Mouse (Mus musculus) forebrain, embryonic 10.5 days (tissue): ENCODE data around the gene Ythdf2. TPM values are rescaled to one million over a fixed set of nuclear protein-coding genes. Genes with fewer than 3 reads are reported as not detected.
A peak's percentile ranks its signal among the peaks of the same experiment; 100 is the strongest.

Experiments used
- DNase-seq: peaks from one replicate; pipeline ENCODE4 v3.0.0-alpha.2; 2017; ENCODE audit warnings: low spot score; ENCODE audit errors: extremely low spot score
- H3K27ac ChIP-seq: fragments of 300-500 bp; sonication (generic); 2 replicates; pipeline ENCODE4 v1.5.1; 2016; ENCODE audit warnings: mild to moderate bottlenecking
- H3K27me3 ChIP-seq: fragments of 300-500 bp; sonication (generic); 2 replicates; pipeline ENCODE4 v1.6.1; 2016; ENCODE audit warnings: mild to moderate bottlenecking; ENCODE audit not compliant: poor library complexity, severe bottlenecking
- H3K36me3 ChIP-seq: fragments of 300-500 bp; sonication (generic); replicated peaks from 2 replicates; pipeline ENCODE4 v1.6.1; 2016; ENCODE audit warnings: mild to moderate bottlenecking, moderate library complexity
- H3K4me1 ChIP-seq: fragments of 300-500 bp; sonication (generic); 2 replicates; pipeline ENCODE4 v1.6.1; 2016
- H3K4me3 ChIP-seq: fragments of 300-500 bp; sonication (generic); 2 replicates; pipeline ENCODE4 v1.5.1; 2016; ENCODE audit warnings: mild to moderate bottlenecking, moderate library complexity
- H3K9me3 ChIP-seq: fragments of 300-500 bp; sonication (generic); 2 replicates; pipeline ENCODE4 v1.6.1; 2016; ENCODE audit warnings: mild to moderate bottlenecking, moderate library complexity
- WGBS: fragments of 180-500 bp; shearing (Covaris S2); methylation state at CpG from one replicate; pipeline ENCODE4 v1.1.7; 2016; 5-methylcytosine and 5-hydroxymethylcytosine counted together
- polyA plus RNA-seq: library from polyadenylated mRNA; unstranded; fragments of >200 nt; fragmentation: Nextera tagmentation; extraction: Ambion mirVana; gene quantifications from 2 replicates; pipeline ENCODE4 v1.2.1, GENCODE M21; 2016

Gene Ythdf2
- polyA plus RNA-seq: 142 and 151 TPM in 2 replicates

DNA sequence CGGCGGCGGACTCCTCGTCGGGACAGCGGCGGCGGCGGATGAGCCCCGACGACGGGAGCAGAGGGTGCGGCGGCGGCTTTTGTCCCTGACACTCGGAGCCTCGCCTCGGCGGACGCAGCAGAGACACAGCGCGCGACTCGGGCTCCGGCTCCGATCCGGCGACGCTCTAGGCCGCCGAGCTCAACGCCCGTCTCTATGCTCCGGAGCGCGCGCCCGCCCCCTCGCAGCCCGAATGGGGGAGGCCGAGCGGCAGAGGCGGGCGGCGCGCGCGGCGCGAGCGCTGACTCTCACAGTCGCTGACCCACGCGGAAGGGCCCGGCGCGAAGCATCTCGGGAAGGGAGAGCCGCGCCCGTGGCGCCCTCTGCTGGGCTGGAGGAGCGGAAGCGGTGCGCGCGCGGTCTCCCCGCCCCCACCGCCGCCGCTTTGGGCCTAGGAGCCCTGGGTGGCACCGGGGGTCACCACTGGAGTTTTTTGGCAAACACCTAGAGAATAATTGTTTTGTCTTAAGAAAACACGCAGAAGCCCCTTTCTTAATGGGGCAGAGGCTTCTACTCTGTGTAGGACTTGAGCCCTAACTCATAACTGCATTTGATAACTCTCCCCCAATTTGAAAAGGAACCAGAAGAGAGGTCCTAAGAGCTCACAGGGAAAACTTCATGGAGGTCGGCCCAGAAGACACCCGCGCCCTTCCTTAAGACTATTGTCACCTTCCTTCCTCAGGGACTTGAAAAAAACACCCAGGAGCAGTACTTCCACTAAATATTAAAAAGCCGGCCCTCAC, at the start of gene Ythdf2:
TSS of gene Ythdf2 (minus strand) at position 351 of the 782 bp plus-strand sequence.
- H3K27ac ChIP-seq: peak within 1 kb of the TSS; percentile 100
- H3K9me3 ChIP-seq: no peaks in the 10 kb centered on the region
- peaks cover 38% of the 10 kb centered on the region for H3K36me3 ChIP-seq
- under 1% methylated on average over 78 of the region's 78 CpGs for WGBS
- H3K4me3 ChIP-seq: peak within 1 kb of the TSS; percentile 100
- H3K27me3 ChIP-seq: no peaks in the 10 kb centered on the region
- peaks cover 32% of the 10 kb centered on the region for H3K4me1 ChIP-seq
- peak; percentile 95 for DNase-seq

DNA sequence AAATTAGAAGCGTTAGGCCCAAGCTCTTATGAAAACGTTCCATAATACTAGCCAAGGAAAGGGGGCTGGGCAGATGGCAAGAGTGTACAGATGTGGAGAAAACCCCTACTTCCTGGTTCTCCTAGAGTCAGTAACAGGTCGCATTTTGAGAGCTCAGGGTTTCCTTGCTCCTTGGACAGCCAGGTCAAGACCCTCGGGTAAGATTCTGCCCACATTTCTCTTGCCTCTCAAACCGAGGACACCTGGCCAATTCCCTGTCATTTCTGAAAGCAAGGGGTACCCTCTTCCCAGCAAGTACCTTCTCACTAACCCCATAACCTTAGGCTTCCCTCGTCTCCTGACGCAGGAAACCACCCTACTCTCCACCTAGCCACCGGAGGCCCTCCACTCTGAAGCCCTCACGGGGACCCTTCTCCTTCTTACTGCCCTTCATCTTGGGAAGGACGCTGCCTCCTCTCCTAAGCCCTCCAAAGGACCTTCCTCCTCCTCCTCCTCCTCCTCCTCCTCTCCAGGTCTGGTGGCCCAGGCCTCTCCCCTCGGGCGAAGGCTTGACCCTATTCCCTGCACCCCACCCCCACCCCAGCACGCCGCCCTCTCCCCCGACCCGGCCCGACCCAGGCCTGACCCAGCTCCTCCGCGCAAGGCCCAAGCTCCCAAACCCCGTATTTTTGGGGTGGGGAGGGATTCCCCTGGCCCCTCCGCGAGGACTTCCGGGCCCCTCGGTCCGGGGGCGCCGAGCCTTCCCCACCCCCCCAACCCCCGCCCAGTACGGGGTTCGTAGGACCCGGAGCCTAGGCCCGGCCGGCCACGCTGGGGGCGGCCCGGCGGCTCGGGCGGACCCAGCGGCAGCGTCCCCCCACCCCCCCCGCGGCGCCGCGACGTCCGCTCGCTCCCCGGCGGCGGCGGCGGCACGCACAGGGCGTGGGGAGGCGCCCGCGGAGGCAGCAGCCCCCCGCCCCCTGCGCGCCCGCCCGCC, 48.6 kb upstream of the Ythdf2 start:
- Histone ChIP-seq H3K27ac (peak overlapping the region; percentile 99), H3K9me3 (no peaks in the 10 kb centered on the region), H3K4me1 (peaks cover 27% of the 10 kb centered on the region), H3K27me3 (no peaks in the 10 kb centered on the region), H3K4me3 (peak overlapping the region; percentile 92), H3K36me3 (peaks cover 16% of the 10 kb centered on the region)
- peak; percentile 61 for DNase-seq
- WGBS: 4% methylated on average over 35 of the region's 64 CpGs

DNA sequence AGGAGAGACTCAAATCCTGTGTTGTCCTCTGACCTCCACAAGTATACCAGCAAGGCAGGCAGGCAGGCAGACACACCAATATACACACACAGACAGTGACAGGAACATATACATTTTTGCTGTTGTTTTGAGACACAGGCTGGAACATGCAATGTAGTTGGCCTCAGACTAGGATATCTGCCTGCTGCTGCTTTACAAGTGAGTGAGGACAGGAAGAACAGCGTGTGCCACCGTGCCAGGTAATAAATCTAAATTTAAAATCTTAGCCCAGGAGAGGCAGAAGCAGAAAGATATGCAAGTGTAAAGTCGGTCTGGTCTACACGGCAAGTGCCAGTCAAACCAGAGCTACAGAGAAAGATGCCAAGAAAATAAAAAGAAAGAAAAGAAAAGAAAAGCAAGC, 47.1 kb upstream of the Ythdf2 start:
- no peak overlapping the region for H3K27ac ChIP-seq
- H3K9me3 ChIP-seq: no peaks in the 10 kb centered on the region
- no peaks in the 10 kb centered on the region for H3K27me3 ChIP-seq
- WGBS: 96% methylated on average over 4 of the region's 4 CpGs
- no peak for DNase-seq
- peaks cover 16% of the 10 kb centered on the region for H3K36me3 ChIP-seq
- no peak overlapping the region for H3K4me3 ChIP-seq
- H3K4me1 ChIP-seq: peaks cover 30% of the 10 kb centered on the region

DNA sequence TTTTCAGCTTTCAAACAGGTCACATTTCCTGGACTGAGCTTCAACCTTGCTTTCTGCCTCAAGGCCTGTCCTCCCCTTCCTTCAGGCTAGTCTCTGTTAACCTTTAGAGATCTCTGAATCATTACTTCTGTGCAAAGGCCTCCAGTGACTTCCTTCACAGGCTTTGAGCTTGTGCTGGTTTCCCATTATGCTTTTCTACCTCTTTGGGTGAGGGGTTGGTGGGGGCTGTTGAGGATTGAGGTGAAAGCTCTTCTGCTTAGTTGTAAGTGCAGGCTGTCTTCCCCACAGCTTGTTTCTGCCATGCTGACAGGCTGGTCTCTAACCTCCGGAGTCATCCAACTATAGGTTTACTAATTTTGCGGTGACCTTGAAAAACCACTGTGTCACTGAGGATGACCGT, 44.3 kb upstream of the Ythdf2 start:
- peaks cover 21% of the 10 kb centered on the region for H3K4me1 ChIP-seq
- no peaks in the 10 kb centered on the region for H3K9me3 ChIP-seq
- no peak for DNase-seq
- no peak overlapping the region for H3K4me3 ChIP-seq
- H3K36me3 ChIP-seq: peaks cover 26% of the 10 kb centered on the region
- no peak overlapping the region for H3K27ac ChIP-seq
- 94% methylated on average over 3 of the region's 3 CpGs for WGBS
- H3K27me3 ChIP-seq: no peaks in the 10 kb centered on the region

DNA sequence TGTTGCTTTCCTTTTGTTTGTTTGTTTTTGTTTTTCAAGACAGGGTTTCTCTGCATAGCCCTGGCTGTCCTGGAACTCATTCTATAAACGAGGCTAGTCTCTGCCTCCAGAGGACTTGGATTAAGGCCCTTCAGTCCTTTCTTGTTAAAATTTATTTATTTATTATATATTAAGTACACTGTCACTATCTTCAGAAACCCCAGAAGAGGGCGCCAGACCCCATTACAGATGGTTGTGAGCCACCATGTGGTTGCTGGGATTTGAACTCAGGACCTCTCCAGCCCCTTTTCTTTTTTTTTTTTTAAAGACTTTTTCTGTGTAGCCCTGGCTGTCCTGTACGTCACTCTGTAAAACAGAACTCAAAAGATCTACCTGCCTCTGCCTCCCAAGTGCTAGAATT, 42.9 kb upstream of the Ythdf2 start:
- peaks cover 40% of the 10 kb centered on the region for H3K36me3 ChIP-seq
- H3K27me3 ChIP-seq: no peaks in the 10 kb centered on the region
- H3K4me1 ChIP-seq: peaks cover 14% of the 10 kb centered on the region
- 82% methylated on average over 3 of the region's 3 CpGs for WGBS
- no peaks in the 10 kb centered on the region for H3K9me3 ChIP-seq
- no peak for DNase-seq
- no peak overlapping the region for H3K4me3 ChIP-seq
- H3K27ac ChIP-seq: no peak overlapping the region

DNA sequence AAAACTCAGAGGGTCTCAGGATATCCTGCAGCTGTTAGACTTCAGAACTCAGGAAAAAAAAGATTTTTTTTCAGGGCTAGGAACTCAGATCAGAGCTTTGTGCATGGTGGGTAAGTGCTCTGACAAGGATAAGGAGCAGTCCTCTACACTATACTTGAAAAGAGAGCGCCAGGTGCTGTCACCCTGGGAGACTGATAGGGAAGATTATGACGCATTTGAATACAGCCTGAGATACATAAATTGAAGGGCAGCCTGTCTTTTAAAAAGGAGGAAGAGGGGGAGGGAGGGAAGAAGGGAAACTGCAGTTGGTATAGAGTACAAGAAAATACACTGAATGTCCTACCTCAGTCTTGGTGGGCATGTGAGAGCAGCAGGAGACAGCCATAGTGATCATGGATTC, 41.5 kb upstream of the Ythdf2 start:
- WGBS: 98% methylated on average over 2 of the region's 2 CpGs
- no peak overlapping the region for H3K4me3 ChIP-seq
- no peak overlapping the region for H3K27ac ChIP-seq
- DNase-seq: no peak
- H3K27me3 ChIP-seq: no peaks in the 10 kb centered on the region
- no peaks in the 10 kb centered on the region for H3K9me3 ChIP-seq
- H3K4me1 ChIP-seq: 0 out of 2 replicates have a peak, but pooled peaks cover 4% of the 10 kb centered on the region
- peaks cover 53% of the 10 kb centered on the region for H3K36me3 ChIP-seq

DNA sequence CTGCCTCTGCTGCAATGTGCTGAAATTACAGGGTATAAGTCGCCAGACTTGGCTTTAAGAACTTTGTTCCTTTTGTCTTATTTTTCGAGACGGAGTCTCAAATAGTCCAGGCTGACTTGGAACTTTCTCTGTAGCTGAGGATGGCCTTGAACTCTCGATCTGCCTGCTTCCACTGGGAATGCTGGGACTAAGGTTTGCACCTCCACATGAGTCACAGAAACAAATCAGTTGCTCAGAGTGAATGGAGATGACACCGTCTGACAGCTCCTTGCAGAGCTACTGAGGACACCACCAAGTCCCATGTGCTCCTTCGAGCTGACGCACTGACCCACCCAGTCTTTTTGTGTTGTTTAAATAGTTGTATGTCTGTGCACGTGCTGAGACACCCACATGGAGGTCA, 41.0 kb upstream of the Ythdf2 start:
- WGBS: 90% methylated on average over 8 of the region's 8 CpGs
- peaks cover 53% of the 10 kb centered on the region for H3K36me3 ChIP-seq

DNA sequence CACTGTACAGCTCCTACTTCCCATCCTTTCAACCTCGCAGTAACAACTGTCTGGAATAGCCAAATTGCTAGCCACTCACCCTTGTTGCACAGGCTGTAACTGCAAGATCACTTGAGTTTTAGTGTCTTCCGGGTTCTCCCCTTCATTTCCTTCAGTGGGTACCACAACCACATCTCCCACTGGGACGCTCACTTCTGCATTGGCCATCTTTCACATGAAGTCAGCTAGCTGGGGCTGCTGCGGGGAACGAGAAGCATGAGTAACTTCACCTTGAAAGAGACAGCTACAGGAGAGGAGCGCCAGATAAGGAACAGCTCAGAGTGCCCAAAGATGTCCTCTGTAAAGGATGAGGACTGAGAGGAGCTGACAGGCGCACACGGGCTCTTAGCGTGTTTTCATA, 39.5 kb upstream of the Ythdf2 start:
- peaks cover 62% of the 10 kb centered on the region for H3K36me3 ChIP-seq

More for the DNA sequence above, 41.0 kb upstream of the Ythdf2 start:
- Histone ChIP-seq H3K4me3 (no peak overlapping the region), H3K27me3 (no peaks in the 10 kb centered on the region), H3K9me3 (no peaks in the 10 kb centered on the region), H3K27ac (no peak overlapping the region), H3K4me1 (0 out of 2 replicates have a peak, but pooled peaks cover 4% of the 10 kb centered on the region)
- no peak for DNase-seq

DNA sequence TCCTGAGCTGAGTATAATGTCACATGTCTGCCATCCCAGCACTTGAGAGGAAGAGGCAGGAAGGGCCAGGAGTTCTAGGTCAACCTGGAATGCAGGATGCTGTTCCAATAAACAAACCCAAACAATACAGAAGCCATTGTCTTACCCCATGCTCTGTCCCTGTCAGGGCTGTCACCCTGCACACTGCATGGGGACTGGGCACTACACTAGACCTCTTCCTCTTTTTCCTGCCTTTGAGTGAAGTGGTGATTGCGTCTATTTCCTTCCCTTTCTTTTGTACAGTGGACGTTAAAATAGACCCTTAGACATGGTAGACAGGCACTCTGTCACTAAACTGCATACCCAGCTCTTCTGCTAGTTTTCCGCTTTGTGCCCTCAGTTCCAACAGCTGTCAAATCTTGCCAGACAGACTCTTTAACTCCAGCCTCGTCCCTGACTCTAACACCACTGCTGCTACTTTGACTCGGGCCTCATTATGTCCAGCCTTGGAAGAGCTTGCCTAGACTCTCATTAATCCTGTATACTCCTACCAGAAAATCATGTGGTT, 35.4 kb upstream of the Ythdf2 start:
- H3K4me1 ChIP-seq: no peaks in the 10 kb centered on the region
- peaks cover 96% of the 10 kb centered on the region for H3K36me3 ChIP-seq
- no peak for DNase-seq
- 88% methylated on average over 5 of the region's 5 CpGs for WGBS
- no peaks in the 10 kb centered on the region for H3K9me3 ChIP-seq
- H3K4me3 ChIP-seq: no peak overlapping the region
- H3K27me3 ChIP-seq: no peaks in the 10 kb centered on the region
- H3K27ac ChIP-seq: no peak overlapping the region

More for the DNA sequence above, 39.5 kb upstream of the Ythdf2 start:
- Histone ChIP-seq H3K4me1 (0 out of 2 replicates have a peak, but pooled peaks cover 4% of the 10 kb centered on the region), H3K27ac (no peak overlapping the region), H3K9me3 (no peaks in the 10 kb centered on the region), H3K4me3 (no peak overlapping the region), H3K27me3 (no peaks in the 10 kb centered on the region)
- no peak for DNase-seq
- WGBS: 95% methylated on average over 9 of the region's 9 CpGs

DNA sequence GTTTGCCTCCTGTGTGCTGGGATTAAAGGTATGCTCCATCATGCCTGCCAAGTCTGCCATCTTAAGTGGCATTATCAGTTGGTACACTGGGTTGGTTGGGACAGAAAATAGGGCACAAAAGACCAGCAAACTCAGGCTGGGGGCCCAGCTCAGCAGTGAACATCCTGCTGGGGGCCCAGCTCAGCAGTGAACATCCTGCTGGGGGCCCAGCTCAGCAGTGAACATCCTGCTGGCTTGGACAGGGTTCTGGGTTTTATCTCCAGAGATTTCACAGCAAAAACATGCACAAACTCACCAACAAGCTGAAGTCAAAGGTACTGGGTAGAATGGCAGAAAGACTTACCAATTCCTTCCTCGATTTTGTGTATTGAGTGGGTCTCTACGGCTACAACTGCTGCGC, 33.5 kb upstream of the Ythdf2 start:
- Histone ChIP-seq H3K27me3 (no peaks in the 10 kb centered on the region), H3K27ac (no peak overlapping the region), H3K4me3 (no peak overlapping the region), H3K36me3 (peaks cover 95% of the 10 kb centered on the region), H3K9me3 (no peaks in the 10 kb centered on the region), H3K4me1 (no peaks in the 10 kb centered on the region)
- DNase-seq: no peak
- WGBS: 98% methylated on average over 3 of the region's 3 CpGs

DNA sequence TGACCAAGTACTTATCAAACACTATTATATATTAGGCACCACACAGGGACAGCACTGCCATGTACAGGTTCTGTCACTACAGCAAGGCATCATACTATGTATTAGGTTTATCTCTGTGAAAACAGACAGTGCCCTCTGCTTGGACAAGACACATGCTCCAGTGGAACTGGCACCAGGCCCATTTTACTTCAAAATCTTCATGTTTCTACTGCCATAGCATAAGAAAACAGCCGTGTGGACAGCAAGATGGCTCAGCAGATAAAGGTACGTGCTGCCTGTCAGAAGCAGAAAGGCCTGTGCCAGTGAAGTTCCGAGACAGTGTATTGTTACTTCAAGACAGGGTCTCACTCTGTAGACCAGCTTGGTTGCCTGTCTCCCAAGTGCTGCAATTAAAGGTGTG, 29.1 kb upstream of the Ythdf2 start:
- peaks cover 95% of the 10 kb centered on the region for H3K36me3 ChIP-seq
- WGBS: 92% methylated on average over 3 of the region's 3 CpGs

DNA sequence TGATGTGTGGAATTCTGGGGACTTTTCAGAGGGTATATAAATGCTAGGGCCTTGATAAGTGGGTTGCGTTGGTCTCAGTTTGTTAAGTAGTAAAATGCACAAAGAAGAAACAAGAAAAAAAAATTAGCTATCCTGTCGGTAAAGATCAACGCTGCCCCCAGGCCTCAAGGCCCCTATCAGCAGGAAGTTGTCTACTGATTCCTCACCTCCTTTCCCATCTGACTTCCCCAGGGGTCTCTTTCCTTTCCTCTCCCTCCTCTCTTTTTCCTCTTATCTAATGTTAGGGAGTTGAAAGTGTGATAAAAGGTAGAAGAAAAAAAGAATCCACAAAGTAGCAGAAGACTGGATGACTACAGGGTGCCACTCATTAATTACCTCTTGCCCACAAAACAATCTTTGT, 28.3 kb upstream of the Ythdf2 start:
- peaks cover 95% of the 10 kb centered on the region for H3K36me3 ChIP-seq
- no peak for DNase-seq
- 92% methylated on average over 3 of the region's 3 CpGs for WGBS

More for the DNA sequence above, 29.1 kb upstream of the Ythdf2 start:
- no peak for DNase-seq
- Histone ChIP-seq H3K4me3 (no peak overlapping the region), H3K4me1 (no peaks in the 10 kb centered on the region), H3K27me3 (no peaks in the 10 kb centered on the region), H3K27ac (no peak overlapping the region), H3K9me3 (no peaks in the 10 kb centered on the region)

More for the DNA sequence above, 28.3 kb upstream of the Ythdf2 start:
- H3K4me3 ChIP-seq: no peak overlapping the region
- H3K4me1 ChIP-seq: no peaks in the 10 kb centered on the region
- no peaks in the 10 kb centered on the region for H3K9me3 ChIP-seq
- no peak overlapping the region for H3K27ac ChIP-seq
- no peaks in the 10 kb centered on the region for H3K27me3 ChIP-seq
